Mouse (Mus musculus) kidney, postnatal 36 days (tissue): ENCODE data around the gene Chrm5.

Source experiments
- DNase-seq, 2 experiments: peaks; one replicate each; pipeline ENCODE4 v3.0.0; 2021 to 2022; ENCODE audit warnings: mixed read lengths in 2 of 2

Chrm5 gene

DNA sequence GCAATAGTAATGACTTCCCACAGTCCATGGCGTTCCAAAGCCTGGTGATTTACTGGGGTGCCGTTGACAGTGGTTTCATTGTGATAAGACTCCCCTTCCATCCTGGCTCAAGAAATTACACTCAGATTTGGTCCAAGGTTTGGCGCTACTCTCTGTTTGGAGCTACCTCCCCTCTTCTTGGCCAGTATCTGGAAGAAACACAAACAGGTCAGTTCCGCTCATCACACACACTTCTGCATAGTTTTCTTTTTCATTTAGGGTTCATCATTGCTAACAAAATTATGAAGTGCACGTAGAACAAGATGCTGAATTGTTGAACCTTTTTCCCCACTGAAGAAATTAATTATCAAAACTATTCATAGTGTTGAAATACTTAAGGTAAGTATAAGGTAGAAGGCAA lies at the start of gene Chrm5:
TSS of gene Chrm5 (minus strand) at position 101 of the 400 bp plus-strand sequence.
- no peak for DNase-seq

DNA sequence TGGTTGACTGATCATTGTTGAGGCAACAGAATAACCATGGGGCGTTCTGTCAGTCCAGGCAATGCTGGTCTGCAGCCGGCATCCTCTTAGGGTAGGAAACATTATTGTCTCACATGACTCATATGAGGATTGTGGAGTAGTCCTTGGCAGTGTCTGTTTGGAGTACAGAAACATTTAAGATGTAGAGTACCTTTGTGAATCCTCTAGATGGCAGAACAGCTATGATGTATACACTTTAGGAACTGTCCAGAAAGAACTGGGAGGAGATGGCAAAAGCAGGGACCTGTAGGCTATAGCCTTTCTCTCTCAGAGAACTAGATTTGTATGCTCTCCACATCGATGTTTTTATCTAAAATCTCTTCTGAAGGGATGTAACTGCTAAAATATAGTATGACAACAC lies 46.4 kb upstream of the Chrm5 start:
- no peak for DNase-seq

DNA sequence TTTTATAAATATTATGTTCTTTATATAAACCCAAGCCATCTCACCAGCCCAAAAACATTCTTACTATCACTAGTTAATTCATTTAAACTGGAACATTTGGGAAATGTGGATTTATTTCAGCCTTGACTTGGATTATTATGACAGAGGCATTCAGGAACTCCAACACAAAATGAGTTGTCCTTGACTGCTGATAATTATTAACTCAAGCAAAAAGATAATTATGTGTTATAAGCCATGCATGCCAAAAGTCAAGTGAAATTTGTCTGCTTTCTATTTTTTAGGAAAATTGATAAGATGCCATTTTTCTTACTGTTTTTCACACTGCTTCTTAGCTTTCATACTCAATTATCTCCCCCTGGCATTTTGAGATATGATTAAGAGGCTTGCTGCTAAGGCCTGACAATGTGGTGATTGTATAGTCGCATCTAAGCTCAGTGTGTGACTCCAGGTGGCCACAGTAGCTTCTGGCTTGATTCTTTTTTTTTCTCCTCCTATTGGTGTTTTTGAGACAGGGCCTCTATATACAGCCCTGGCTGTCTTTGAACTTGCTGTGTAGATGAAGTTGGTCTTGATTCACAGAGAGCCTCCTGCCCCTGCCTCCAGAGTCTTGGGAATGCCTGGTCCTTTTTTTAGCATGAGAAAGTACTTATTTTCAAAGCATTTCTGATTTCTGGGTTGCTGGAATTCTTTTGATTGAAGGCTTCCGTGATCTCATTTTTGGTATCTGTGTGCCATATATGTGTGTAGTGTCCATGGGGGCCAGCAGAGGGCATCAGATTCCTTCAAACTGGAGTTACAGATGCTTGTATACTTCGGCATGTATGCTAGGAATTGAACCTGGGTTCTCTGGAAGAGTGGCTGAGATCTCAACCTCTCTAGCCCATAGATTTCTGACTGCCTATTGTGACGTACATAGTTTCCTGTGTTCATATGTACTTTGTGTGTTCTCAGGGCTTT lies 40.2 kb upstream of the Chrm5 start:
- peak in 1 of 2 experiments; percentile 7 for DNase-seq

DNA sequence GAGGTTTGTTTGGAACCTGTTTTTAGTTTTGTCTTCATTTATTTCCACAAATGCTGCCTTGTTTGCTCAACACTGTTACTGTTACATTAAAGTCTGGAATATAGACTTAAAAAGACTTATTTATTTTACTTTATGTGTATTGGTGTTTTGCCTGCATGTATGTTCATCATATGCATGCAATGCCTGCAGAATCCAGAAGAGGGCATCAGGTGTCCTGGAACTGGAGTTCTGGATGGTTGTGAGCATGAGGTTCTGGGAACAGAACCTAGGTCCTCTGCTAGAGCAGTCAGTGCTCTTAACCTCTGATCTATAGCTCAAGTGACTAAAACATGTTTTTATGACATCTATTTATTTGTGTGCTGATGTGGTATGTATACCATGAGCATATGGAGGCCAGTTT lies 38.0 kb upstream of the Chrm5 start:
- DNase-seq, result no peak

DNA sequence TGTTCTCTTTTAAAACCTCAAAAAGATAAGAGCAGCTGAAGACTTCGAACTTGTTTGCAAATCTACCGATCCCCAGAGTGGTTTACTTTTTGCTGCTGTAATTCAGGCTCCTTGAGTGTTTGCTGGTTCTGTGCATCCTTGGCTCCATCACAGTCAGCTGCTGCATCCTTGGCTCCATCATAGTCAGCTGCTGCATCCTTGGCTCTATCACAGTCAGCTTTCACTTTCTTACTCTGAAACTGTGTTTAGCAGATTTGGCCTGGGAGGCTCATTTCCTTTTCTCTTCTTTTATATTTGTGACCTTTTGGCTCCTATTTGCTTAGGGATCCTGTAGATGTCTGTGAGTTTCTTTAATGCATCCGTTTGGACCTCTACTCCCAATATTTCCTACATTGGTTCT lies 36.6 kb upstream of the Chrm5 start:
- DNase-seq, result no peak

DNA sequence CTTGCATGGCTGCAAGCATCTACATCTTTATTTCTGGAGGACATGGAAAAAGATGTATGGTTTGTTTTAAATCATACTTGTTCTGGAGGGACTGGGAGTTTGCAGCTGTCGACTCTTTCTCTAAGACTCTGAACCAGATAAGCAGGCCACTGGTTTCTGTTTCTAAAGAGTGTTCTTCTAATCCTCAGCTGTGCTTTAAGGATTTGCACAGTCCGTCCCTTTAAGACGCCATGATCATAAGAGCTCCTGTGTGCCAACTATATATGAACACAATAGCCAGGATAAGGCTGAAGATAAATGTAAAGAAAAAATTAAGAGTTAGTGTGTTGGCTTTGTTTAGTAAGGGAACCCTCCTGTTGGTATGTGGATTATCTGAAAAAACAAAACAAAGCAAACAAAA lies 36.2 kb upstream of the Chrm5 start:
- DNase-seq, result no peak

DNA sequence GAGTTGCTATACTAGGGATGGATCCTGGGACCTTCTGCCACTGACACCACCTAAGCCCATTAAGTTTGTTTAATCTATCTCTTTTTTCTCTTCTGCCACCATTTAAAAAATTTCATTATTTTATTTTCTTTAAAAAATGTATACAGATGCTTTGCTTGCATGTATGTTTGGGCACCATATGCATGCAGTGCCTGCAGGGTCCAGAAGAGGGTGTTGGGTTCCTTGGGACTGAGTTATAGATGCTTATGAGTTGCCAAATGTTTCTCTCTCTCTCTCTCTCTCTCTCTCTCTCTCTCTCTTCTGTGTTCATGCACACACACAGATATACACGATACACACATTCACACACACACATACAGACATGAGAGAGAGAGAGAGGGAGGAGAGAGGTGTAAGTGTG lies 32.5 kb upstream of the Chrm5 start:
- no peak for DNase-seq

DNA sequence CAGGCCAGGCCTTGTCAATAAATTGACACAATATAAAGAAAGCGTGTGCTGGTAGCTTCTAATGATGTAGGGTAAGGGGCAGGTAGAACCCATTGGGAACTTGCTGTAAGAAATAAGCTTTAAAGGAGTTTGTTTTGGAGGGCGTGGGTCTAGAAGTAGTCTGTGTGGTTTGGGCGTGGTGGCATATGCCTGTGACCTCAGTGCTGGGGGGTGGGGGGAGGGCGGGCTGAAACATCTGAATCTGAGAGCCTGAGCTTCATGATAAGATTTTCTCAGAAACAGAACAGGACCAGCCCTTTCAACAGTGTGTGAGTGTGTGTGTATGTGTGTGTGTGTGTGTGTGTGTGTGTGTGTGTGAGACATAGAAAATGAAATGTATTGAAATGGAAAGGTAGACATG lies 29.6 kb upstream of the Chrm5 start:
- no peak for DNase-seq

DNA sequence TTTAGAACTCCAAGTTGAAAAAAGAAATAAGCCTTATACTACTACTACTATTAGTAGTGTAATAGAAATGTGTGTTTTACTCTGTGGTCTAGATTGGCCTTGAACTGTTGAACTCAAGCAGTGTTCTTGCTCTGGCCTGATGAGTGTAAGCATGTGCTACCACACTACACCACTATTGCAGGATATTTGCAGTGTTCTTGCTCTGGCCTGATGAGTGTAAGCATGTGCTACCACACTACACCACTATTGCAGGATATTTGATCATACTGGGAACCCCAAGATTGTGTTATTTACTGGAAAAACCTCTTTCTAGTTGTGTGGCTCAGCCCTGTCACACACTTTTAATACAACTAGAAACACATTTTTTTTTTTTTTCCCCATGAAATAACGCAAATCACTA lies 26.9 kb upstream of the Chrm5 start:
- no peak for DNase-seq

DNA sequence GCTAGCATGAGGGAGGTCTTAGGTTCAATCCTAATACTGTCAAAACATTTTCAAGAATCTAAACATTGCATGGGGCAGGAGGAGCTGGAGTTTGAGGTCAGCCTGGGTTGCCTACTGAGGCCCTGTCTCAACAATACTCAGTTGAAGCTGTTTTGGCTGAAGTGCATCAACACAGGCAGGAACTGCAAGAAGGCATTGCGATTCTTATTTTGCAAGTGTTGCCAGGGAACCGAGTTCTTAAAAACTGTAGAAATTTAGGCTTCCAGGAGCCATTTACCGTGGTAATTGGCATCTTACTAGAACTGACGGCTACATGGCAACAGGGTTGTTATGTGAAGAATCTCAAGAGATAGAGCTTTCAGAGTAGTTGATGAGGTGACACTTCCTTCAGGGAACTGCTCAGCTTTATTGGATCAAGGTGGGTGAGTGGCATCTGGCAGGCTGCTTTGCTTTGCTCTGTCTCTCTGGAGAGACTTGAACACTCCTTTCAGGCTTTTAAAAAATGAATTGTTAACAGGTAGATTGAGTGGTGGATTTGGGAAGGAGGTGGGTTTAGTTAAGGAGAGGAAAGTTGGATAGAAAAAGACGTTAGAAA lies 26.4 kb upstream of the Chrm5 start:
- no peak for DNase-seq

DNA sequence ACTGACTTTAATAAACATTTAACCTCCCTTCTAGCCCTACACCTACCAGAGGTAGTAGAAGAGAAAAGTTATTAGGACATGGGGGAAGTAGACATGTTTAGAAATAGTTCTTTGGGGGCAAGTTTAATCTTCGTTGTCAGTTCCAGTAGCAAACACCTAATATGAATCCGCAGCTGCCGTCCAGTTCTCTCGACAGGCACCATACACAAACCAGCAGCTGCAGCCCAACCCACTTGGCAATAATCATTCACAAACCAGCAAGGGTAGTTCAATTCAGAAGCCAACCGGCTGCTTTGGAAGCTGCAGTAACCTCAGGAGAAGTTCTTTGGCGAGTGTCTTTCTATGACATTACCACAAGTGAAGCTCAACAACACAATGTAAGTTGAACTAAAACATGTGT lies 23.4 kb upstream of the Chrm5 start:
- no peak for DNase-seq

DNA sequence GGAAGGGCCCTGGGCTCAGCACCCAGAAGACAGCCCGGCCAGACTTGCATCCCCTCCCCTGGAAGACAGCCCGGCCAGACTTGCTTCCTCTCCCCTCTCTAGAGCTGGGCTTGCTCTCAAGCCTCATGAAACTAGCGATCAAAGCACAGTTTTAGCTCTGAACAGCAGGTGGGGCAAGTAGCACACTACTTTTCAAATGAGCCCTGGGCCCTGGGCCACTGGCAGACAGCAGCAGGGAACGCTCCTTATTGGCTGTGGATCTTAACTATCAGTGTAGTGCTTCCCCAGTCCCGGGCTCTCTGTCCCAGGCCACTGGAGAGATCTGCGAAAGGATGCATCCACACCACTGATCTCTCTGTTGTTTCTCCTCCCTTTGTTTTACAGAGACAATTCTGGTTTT lies 20.6 kb upstream of the Chrm5 start:
- peak; percentile 77 to 83 for DNase-seq

DNA sequence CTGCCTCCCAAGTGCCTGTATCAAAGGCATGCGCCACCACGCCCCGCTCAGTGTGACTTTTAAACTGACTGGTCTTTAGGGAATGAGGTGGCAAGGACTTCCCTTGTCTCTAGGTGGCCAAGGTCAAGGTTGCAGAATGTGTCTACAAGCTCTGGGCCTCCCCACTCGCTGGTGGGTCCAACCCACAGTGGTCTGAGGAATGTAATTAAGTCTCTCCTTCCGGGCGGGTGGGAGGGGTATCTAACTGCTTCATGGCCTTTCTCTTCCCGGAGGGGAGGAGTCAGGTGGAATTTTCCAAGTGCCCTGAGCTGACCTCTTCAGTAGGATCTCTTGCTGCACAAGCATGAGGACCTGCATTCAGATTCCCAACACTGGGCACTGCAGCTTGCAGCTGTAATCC lies 17.3 kb upstream of the Chrm5 start:
- peak; percentile 25 to 27 for DNase-seq

DNA sequence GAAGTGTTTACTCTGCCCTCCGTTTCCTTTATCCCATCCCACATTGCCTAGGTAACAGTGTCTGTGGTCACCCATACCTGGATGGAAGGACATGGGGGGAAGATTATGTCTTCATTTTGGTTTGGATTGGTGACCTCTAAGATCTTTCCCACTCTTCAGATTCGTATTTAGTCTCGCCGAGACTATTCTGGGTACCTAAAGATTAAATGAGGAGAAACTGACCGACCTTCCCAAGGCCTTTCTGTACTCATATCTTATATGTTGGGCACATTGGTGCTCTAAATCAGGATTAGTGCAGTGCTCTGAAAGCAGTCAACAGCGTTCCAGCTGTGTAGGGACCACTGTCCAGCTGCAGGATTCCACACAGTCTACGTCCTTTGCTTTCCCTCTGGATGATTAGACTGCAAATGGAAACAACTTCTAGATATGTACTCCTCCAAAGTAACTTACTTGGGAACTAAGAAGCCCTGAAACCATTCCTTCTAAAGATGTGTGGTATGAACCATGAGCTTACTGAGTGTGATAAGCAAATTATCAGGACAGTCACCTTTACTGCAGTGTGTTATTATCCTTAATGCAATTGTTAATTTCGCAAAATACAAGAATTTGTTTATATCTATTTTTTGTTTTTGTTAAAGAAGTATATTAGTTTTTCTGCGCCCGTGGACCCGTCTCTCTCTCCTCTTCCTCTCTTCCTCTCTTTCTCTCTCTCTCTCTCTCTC lies 13.1 kb upstream of the Chrm5 start:
- DNase-seq, result no peak

DNA sequence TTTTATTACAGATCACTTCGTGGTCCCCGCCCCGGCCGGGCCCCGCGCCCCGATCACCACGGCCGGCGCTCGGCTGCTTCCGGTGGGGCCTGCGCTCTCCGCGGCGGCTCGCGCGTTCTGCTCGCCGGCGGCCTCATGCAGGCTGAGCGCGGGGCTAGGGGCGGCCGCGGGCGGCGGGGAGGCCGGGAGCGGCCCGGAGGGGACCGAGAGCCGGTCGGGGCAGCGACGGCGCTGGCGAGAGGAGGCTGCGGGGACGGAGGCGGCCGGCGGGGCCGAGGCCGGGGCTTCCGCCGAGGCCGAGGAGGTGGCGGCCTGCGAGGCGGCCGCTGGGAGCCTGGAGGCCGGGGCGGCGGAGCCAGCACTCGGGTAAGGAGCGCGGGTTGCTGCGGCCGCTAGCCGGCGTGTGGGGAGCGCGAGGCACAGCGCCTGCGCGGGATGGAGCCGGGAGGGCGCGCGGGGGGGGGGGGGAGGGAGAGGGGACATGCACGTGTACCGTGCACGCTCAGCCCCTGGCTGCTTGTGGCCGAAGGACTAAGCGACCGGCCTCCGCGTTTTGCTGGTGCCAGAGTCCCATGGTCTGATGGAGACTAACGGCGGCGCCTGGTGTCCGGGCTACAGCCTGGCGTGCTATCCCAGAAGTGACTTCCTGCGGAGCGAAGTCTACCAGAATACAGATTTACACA lies 12.4 kb upstream of the Chrm5 start, which contains the start of gene Aven:
TSS of gene Aven (plus strand) at position 109 of the 683 bp plus-strand sequence.
- peak; percentile 86 to 90 for DNase-seq

DNA sequence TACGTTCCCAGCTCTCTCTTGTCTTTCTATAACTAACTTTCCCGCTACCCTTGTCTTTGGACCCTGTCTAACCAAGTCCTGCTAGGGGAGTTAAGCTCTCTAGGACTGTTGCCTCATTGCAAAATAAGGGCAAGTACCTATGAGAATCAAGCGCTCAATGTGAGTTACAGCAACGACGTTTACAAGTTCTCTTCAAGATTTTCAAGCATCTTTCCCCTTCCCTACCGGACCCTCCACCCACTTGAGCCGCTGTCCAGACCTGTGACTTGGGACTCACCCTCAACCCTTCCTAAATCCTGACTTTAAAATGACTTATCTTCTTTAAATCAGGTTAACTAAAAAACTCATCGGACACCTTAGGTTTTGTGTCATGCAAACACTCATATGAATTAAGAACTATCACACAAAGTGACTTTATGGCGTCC lies 11.9 kb upstream of the Chrm5 start:
- peak; percentile 5 to 34 for DNase-seq

DNA sequence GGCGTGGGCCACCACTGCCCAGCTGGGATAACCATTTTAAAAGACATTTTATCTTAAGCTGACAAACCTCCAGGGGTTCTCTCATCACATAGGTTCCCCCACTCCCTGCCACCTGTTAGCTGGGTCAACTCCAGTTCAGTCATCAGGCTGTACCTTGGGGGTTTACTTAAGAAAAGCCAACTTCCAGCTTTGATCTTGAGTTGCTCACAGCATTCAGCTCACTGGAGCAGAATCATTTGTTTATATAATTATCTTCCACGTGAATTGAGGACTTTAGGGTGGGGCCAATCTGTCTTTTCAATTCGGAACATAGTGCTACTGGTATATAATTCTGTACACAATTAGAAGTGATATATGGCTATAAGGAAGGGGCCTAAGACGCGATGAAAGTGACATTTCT lies 11.1 kb upstream of the Chrm5 start:
- no peak for DNase-seq

DNA sequence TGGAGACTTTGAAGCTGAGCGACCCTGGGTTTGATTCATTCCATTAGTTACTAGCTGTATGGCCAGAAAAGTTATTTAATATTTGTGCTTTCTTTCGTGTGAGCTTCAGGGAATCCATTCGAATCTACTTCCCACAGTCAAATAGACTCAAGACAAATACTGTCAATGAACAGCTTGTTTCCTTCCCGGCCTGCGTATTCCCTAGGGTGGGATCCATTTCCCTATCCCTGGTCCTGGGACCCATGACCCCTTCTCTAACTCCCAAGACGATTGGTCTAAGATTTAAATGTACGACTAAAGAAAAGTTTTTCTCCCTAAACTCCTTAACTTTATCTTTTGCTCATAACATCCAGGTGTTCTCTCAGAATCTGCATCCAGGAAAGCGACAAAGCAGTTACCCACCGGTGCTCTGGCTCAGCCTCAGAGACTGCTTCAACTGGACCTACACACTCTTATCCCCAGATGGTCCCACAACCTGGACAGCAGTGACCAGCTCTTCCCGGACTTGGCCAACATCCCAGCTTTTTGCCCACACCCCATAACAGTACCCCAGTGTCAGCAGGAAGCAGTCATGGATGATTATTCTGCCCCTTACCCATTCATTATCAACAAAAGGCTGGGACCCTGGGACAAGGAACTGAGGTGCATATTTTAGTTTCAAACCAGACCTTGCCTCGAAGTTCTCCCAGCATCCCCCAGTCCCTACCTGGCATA lies 10.1 kb upstream of the Chrm5 start:
- no peak for DNase-seq

DNA sequence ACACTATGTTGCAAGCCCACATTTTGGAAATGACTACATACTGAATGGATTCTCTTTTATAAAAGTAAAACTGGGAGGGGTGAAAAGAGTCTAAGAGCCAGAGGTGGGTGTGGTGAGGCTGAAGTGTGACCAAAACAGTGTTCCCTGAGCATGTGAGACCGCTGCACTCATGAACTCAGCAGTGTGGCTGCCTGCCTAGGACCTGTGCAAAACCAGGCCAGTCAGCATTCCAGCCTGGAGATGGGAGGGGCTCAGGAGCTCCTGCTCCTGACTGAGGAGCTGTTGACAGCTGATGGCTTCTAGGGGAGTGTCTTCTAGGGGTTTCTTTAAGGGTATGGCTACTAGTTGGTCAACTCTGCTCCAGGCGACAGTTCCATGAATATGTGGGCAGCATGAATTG lies 4.3 kb upstream of the Chrm5 start:
- peak; percentile 25 to 30 for DNase-seq

DNA sequence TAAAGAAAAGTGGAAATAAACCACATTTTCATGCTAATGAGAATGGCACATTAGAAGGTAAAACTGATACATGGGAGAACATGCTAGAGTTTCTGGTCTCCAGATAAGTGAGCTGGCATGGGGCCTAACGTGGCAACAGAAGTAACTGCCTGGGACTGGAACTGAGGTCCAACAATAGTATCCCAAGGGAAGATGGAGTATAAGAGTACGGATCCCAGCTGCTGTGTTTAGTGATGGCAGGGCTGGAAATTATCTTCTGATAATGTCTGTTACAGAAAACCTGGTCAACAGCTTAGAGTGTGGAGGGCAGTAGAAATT lies 2.7 kb upstream of the Chrm5 start:
- no peak for DNase-seq

DNA sequence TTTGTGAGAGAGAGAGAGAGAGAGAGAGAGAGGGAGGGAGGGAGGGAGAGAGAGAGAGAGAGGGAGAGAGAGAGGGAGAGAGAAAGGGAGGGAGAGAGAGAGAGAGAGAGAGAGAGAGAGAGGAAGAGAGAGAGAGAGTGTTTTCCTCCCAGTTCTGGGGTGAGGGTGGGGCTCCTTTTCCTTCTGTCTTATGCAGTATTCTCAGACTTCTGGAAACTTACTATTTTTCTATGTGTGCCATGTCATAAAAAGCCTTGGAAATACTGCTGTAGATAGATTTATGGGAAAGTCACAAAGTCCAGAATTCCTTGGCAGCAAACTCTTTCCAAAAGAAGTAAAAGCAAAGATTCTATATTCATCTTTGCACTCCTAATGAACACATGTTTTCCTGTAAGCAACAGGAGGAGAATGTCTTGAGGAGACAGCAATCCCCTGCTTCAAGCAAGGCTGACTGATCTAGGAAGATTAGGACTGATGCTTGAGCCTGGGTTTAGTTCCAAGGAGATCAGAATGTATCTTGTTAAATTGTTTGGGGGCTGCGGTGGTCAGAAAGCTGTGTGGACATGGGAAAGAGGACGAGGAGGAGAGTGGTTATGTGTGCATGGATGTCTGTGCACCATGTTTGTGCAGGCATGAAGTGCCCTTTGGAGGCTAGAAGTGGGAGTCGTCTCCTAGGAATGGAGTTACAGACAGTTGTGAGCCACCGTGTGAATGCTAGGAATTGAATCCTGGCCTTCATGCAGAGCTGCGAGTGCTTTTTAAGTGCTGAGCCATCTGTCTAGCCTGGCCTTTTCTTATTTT lies 2.2 kb upstream of the Chrm5 start:
- DNase-seq, result no peak

DNA sequence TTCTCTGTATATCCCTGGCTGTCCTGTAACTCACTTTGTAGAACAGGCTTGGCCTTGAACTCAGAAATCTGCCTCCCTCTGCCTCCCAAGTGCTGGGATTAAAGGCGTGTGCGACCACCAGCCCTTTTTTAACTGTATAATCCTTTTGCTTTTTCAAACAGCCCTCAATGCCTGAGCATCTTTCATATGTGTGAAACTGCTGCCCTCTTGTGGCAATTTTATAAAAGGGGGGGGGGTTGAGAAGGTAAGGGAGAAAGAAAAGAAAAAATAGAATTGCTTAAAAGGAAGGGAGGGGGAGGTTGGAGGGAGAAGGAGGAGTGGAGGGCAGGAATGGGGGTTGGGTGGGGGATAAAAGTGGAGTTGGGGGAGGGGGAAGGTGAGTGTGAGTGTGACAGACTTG lies 995 bp upstream of the Chrm5 start:
- peak; percentile 15 to 44 for DNase-seq
